Mouse (Mus musculus) Muller cell, postnatal 12 days (primary cell): ENCODE measurements around the gene Bola3.

Experiments
- DNase-seq: peaks from one replicate; pipeline ENCODE4 v3.0.0-alpha.2; 2015; ENCODE audit errors: inconsistent ontology term

Gene Bola3

GRCm38 (mm10) chr6:83395544-83396229 is 46.7 kb downstream of the Bola3 start:
- no peak for DNase-seq

GRCm38 (mm10) chr6:83396711-83397110 is 47.8 kb downstream of the Bola3 start:
- DNase-seq = no peak

- DNase-seq = no peak
Measured at GRCm38 (mm10) chr6:83397728-83398127, 48.8 kb downstream of the Bola3 start.

GRCm38 (mm10) chr6:83399790-83400189 is 50.8 kb downstream of the Bola3 start:
- no peak for DNase-seq

GRCm38 (mm10) chr6:83403481-83403880 is 54.5 kb downstream of the Bola3 start:
- no peak for DNase-seq

GRCm38 (mm10) chr6:83404571-83404970 is 55.6 kb downstream of the Bola3 start:
- DNase-seq = no peak

- no peak for DNase-seq
Measured at GRCm38 (mm10) chr6:83405511-83406064, 56.6 kb downstream of the Bola3 start.

- DNase-seq = no peak
Measured at GRCm38 (mm10) chr6:83408510-83408909, 59.6 kb downstream of the Bola3 start.
